Mouse (Mus musculus) gastrocnemius, adult 18-20 months (tissue): Measurements from ENCODE around the gene Ddb2. TPM values are rescaled to one million over a fixed set of nuclear protein-coding genes. Genes with fewer than 3 reads are reported as not detected.
A peak's percentile ranks its signal among the peaks of the same experiment; 100 is the strongest.

Source experiments
- DNase-seq: peaks from one replicate; pipeline ENCODE4 v3.0.0; 2021; ENCODE audit warnings: low spot score
- long read RNA-seq, 2 experiments: library from polyadenylated mRNA; stranded (forward); transcript quantifications; one replicate each; pipeline ENCODE4 v2.0.0; 2021
- total RNA-seq, 2 experiments: library from RNA; stranded (reverse); gene quantifications; 2 replicates each; pipeline ENCODE4 v1.2.3; 2021

Gene Ddb2
- 1 to 10 TPM; 2.9 TPM for total RNA-seq
- long read RNA-seq, experiment 1, partial matches to known transcripts, result 0 of 4 reads
- long read RNA-seq, experiment 1, other reads (novel, unspliced or antisense), result 3 of 4 reads
- long read RNA-seq, experiment 2, partial matches to known transcripts, result 0 of 1 reads
- long read RNA-seq, experiment 2, other reads (novel, unspliced or antisense), result 0 of 1 reads

- peak; percentile 90 for DNase-seq
Observed at GRCm38 (mm10) chr2:91236601-91237510, at the start of gene Ddb2. Gene Ddb2 (minus strand): TSS chr2:91236982.

GRCm38 (mm10) chr2:91285885-91286505, 49.2 kb upstream of the Ddb2 start:
- DNase-seq, result peak; percentile 83

GRCm38 (mm10) chr2:91284375-91285199, 47.8 kb upstream of the Ddb2 start:
- DNase-seq, result no peak

- no peak for DNase-seq
Observed at GRCm38 (mm10) chr2:91283972-91284371, 47.2 kb upstream of the Ddb2 start.

- DNase-seq, result no peak
Observed at GRCm38 (mm10) chr2:91281366-91281765, 44.6 kb upstream of the Ddb2 start.

- no peak for DNase-seq
Observed at GRCm38 (mm10) chr2:91279372-91279755, 42.6 kb upstream of the Ddb2 start.

GRCm38 (mm10) chr2:91278749-91279371, 42.1 kb upstream of the Ddb2 start:
- DNase-seq, result peak; percentile 61

GRCm38 (mm10) chr2:91269687-91270133, 32.9 kb upstream of the Ddb2 start:
- DNase-seq, result peak; percentile 82

- no peak for DNase-seq
Observed at GRCm38 (mm10) chr2:91268706-91269105, 31.9 kb upstream of the Ddb2 start.

GRCm38 (mm10) chr2:91268042-91268441, 31.3 kb upstream of the Ddb2 start:
- no peak for DNase-seq

GRCm38 (mm10) chr2:91264711-91265681, 28.2 kb upstream of the Ddb2 start, which contains the start of gene Arfgap2:
Gene Arfgap2 (plus strand): TSS chr2:91264974.
- peak; percentile 98 for DNase-seq

- no peak for DNase-seq
Observed at GRCm38 (mm10) chr2:91263692-91264660, 27.2 kb upstream of the Ddb2 start.

- DNase-seq, result peak; percentile 76
Observed at GRCm38 (mm10) chr2:91259493-91259892, 22.7 kb upstream of the Ddb2 start.

GRCm38 (mm10) chr2:91258830-91259229, 22.0 kb upstream of the Ddb2 start:
- no peak for DNase-seq

GRCm38 (mm10) chr2:91258054-91258453, 21.3 kb upstream of the Ddb2 start:
- no peak for DNase-seq

GRCm38 (mm10) chr2:91257126-91257980, 20.6 kb upstream of the Ddb2 start:
- DNase-seq, result peak; percentile 61
